Mouse (Mus musculus): Measurements from ENCODE around the gene Ryr3.

DNA sequence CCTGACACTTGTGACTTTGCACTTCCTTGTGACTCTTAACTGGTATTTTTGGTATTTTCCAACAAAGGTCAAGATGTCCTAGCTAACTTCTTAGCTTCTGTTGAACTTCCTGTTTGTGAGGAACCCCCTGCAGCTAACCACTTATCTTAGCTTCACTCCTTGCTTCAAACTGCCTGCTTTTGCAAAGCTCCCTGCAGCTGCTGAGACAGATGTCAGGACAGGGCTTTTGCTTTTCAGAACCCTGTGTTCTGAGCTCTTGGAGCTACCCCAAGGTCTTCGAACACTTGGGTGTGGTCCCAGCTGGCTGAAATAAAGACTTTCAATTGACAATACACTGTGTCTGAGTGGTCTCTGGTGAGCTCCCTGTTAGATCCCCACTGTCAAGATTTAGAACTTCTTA lies 540.2 kb downstream of the Ryr3 start:
- TF ChIP-seq CTCF (IDR thresholded peaks at IDR 0.05; ENCODE audit: borderline replicate concordance, insufficient read depth, low read length) (no peak), POLR2A (IDR thresholded peaks at IDR 0.05; ENCODE audit: low read depth, low read length) (no peak)
